Mouse (Mus musculus) thymus, adult 2 months (tissue): Measurements from ENCODE around the gene Hspbap1.

ENCODE experiments used
- CTCF ChIP-seq: fragments of 200-500 bp; IDR thresholded peaks from 2 replicates; pipeline ENCODE4 v1.5.1; 2012; ENCODE audit warnings: mild to moderate bottlenecking, control low read depth, low read length, moderate library complexity, borderline replicate concordance; ENCODE audit not compliant: control insufficient read depth, poor library complexity, insufficient read depth; ENCODE audit errors: extremely low read depth
- POLR2A ChIP-seq: fragments of 200-500 bp; IDR thresholded peaks from 2 replicates; pipeline ENCODE4 v1.6.1; 2012; ENCODE audit warnings: mild to moderate bottlenecking, low read length, control low read depth, moderate library complexity; ENCODE audit not compliant: control insufficient read depth, poor library complexity, insufficient read depth; ENCODE audit errors: extremely low read depth

GRCm38 (mm10) chr16:35753926-35754325 lies 16.2 kb upstream of the Hspbap1 start:
- no peak for TF ChIP-seq CTCF
- no peak for TF ChIP-seq POLR2A
